In genomic region chr7:137278171-137278570, GRCm38 (mm10) we compare ENCODE assay signal across 17 mouse cellular contexts. TPM values are rescaled to one million over a fixed set of nuclear protein-coding genes. Genes with fewer than 3 reads are reported as not detected.
DNase-seq lines count a peak whose midpoint lies in the region; ATAC-seq lines count a peak whose summit lies in the region.
"Had no signal": no experiment of that assay in that cellular context is flagged by ENCODE, and none has a peak within 500 bp of the region (broad histone marks: within the 10 kb centered on the region; RNA-seq: fewer than 3 reads in every experiment).

No protein-coding gene starts in this region.

- WGBS in hindbrain, embryonic 16.5 days, result 56% methylated on average over 7 of the region's 7 CpGs
- WGBS in hindbrain, embryonic 14.5 days, result 82% methylated on average over 7 of the region's 7 CpGs

- peak overlapping the region; percentile 48 for H3K27ac ChIP-seq in hindbrain, embryonic 16.5 days (ENCODE audit: low read depth, low read length)
- H3K27ac ChIP-seq in hindbrain, embryonic 14.5 days, result no peak overlapping the region
- H3K27ac ChIP-seq: liver, embryonic 14.5 days had no signal

- peaks cover 17% of the 10 kb centered on the region for H3K4me1 ChIP-seq in hindbrain, embryonic 16.5 days (ENCODE audit: control insufficient read depth, insufficient read depth, low read depth, low read length)
- peaks cover 39% of the 10 kb centered on the region; the same call in 1 of the 2 replicates for H3K4me1 ChIP-seq in hindbrain, embryonic 14.5 days (replicated peaks; ENCODE audit: control insufficient read depth, insufficient read depth, low read length)

- H3K4me3 ChIP-seq in hindbrain, embryonic 16.5 days (ENCODE audit: low read length), result no peak overlapping the region
- H3K4me3 ChIP-seq in hindbrain, embryonic 14.5 days (replicated peaks; ENCODE audit: low read length), result no peak overlapping the region
- H3K4me3 ChIP-seq: myocyte had no signal

- ATAC-seq in hindbrain, embryonic 16.5 days, result no peak
- ATAC-seq in hindbrain, embryonic 14.5 days (ENCODE audit: low FRiP score), result no peak
- ATAC-seq: Patski had no signal

- H3K4me2 ChIP-seq in hindbrain, embryonic 16.5 days (ENCODE audit: low read length), result no peak overlapping the region
- no peak overlapping the region for H3K4me2 ChIP-seq in hindbrain, embryonic 14.5 days (replicated peaks)

- H3K36me3 ChIP-seq in hindbrain, embryonic 16.5 days (ENCODE audit: control insufficient read depth, insufficient read depth, low read length), result no peaks in the 10 kb centered on the region
- peaks cover 6% of the 10 kb centered on the region; the same call in 1 of the 2 replicates for H3K36me3 ChIP-seq in hindbrain, embryonic 14.5 days (replicated peaks; ENCODE audit: control insufficient read depth, insufficient read depth)

- peak; percentile 13 for DNase-seq in adrenal gland, adult 8-10 months
- DNase-seq in adrenal gland, postnatal 4 days (ENCODE audit: low spot score in 2 of 2), result no peak
- DNase-seq in hindbrain, embryonic 14.5 days (ENCODE audit: low spot score), result no peak
- peak; percentile 78 for DNase-seq in adipocyte (ENCODE audit: low spot score)
- DNase-seq in gastrocnemius, postnatal 14 days, result peak; percentile 53
- DNase-seq in retina, embryonic 14.5 days (ENCODE audit: low spot score), result no peak
- no peak for DNase-seq in kidney, adult 18-20 months
- DNase-seq: cerebellum, adult 11-12 months; kidney, adult 8-10 months; lung, postnatal 10 days; right cerebral cortex, postnatal 4 days; thymus, postnatal 14 days had no signal

- intact Hi-C loops in gastrocnemius, postnatal 14 days (cut with DNase I; ENCODE audit: low total_unique reads), result no loop called here

- H3K9ac ChIP-seq in hindbrain, embryonic 16.5 days (ENCODE audit: low read depth, low read length), result no peak overlapping the region
- no peak overlapping the region for H3K9ac ChIP-seq in hindbrain, embryonic 14.5 days
- H3K9ac ChIP-seq: liver, embryonic 14.5 days had no signal

- no peaks in the 10 kb centered on the region for H3K9me3 ChIP-seq in hindbrain, embryonic 16.5 days (ENCODE audit: control insufficient read depth, low read length)
- H3K9me3 ChIP-seq in hindbrain, embryonic 14.5 days (ENCODE audit: control insufficient read depth, low read length), result no peaks in the 10 kb centered on the region

- H3K27me3 ChIP-seq in hindbrain, embryonic 16.5 days (replicated peaks; ENCODE audit: control insufficient read depth, insufficient read depth, low read length), result no peaks in the 10 kb centered on the region
- H3K27me3 ChIP-seq in hindbrain, embryonic 14.5 days (ENCODE audit: control insufficient read depth, insufficient read depth, low read length), result no peaks in the 10 kb centered on the region
- H3K27me3 ChIP-seq: Patski had no signal

RNA-seq across cellular contexts. Expression of gene Ebf3, which starts 36.1 kb away (rescaled TPM):
- 1 to 10 TPM; 1.2 to 4.9 (median 2.8) TPM for total RNA-seq in adrenal gland, adult 8-10 months (2022)
- total RNA-seq in adrenal gland, postnatal 4 days (2021), result 1 to 10 TPM; 8.7 to 9.7 TPM
- 10.3 and 10.7 TPM in 2 replicates for polyA plus RNA-seq in hindbrain, embryonic 16.5 days (2015; fragmentation: Nextera tagmentation; extraction: Ambion mirVana)
- 26.9 and 32.8 TPM in 2 replicates for polyA plus RNA-seq in hindbrain, embryonic 14.5 days (2014; fragmentation: Nextera tagmentation; extraction: Ambion mirVana)
- total RNA-seq in gastrocnemius, postnatal 14 days (2021), result 10 to 100 TPM in 1 of 2 experiments, 1 to 10 TPM in 1; 9.6 to 12.4 TPM
- total RNA-seq: megakaryocyte-erythroid progenitor cell, adult 5-6 weeks had no signal

Comparison
In these comparisons a context has a peak if more than half of its experiments do, and no peak if none do; other contexts are left out.
1. DNase-seq: peak in adrenal gland, adult 8-10 months (single experiment), adipocyte (single experiment) and gastrocnemius, postnatal 14 days (single experiment); none in adrenal gland, postnatal 4 days (0 of 2), hindbrain, embryonic 14.5 days (single experiment), retina, embryonic 14.5 days (single experiment) and kidney, adult 18-20 months (single experiment).